Mouse (Mus musculus) liver, embryonic 14.5 days (tissue): Measurements from ENCODE around the gene Aanat.

Source experiments
- CTCF ChIP-seq: IDR thresholded peaks from 2 replicates; pipeline ENCODE4 v1.5.1; 2016; ENCODE audit warnings: antibody characterized with exemption, low read depth, control low read depth
- EP300 ChIP-seq: IDR thresholded peaks from 2 replicates; pipeline ENCODE4 v1.6.1; 2016; ENCODE audit warnings: antibody characterized with exemption, low read depth

DNA sequence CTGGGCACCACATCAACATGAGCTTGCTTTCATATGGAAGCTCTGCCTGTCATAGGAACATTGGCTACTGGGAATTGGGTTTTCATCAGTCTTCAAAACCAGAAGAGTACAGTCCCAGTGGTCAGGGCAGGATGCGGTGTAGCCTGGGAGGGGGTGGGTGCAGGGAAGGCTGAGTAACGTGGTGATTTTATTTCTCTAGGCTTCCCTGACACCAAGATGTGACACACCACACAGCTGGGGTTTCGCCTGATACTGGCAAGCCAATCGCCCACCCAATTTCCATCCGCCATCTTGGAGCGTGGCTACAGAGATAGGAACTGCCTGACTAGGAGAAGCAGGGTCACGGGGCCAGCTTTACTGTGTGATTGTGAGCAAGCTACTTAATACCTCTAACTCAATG lies 32.4 kb downstream of the Aanat start:
- no peak for TF ChIP-seq CTCF
- TF ChIP-seq EP300: no peak
